Mouse (Mus musculus) midbrain, embryonic 12.5 days (tissue): Measurements from ENCODE around the gene 3110082I17Rik. TPM values are rescaled to one million over a fixed set of nuclear protein-coding genes. Genes with fewer than 3 reads are reported as not detected.

Source experiments
- ATAC-seq: fragments of 200-750 bp; cut with Nextera tagmentation; 2 replicates; pipeline ENCODE4 v1.8.0; 2017; ENCODE audit warnings: low read depth, moderate TSS enrichment, moderate library complexity; ENCODE audit not compliant: low FRiP score
- H3K27ac ChIP-seq: fragments of 300-500 bp; sonication (generic); replicated peaks from 2 replicates; pipeline ENCODE4 v1.5.1; 2016; ENCODE audit warnings: mild to moderate bottlenecking
- H3K27me3 ChIP-seq: fragments of 300-500 bp; sonication (generic); 2 replicates; pipeline ENCODE4 v1.6.1; 2016; ENCODE audit warnings: mild to moderate bottlenecking
- H3K36me3 ChIP-seq: fragments of 300-500 bp; sonication (generic); 2 replicates; pipeline ENCODE4 v1.6.1; 2016
- H3K4me1 ChIP-seq: fragments of 300-500 bp; sonication (generic); 2 replicates; pipeline ENCODE4 v1.6.1; 2016
- H3K4me2 ChIP-seq: fragments of 300-500 bp; sonication (generic); replicated peaks from 2 replicates; pipeline ENCODE4 v1.6.1; 2016; ENCODE audit warnings: mild to moderate bottlenecking, moderate library complexity
- H3K4me3 ChIP-seq: fragments of 300-500 bp; sonication (generic); 2 replicates; pipeline ENCODE4 v1.5.1; 2016; ENCODE audit warnings: mild to moderate bottlenecking
- H3K9ac ChIP-seq: fragments of 300-500 bp; sonication (generic); replicated peaks from 2 replicates; pipeline ENCODE4 v1.6.1; 2016; ENCODE audit warnings: mild to moderate bottlenecking, moderate library complexity
- H3K9me3 ChIP-seq: fragments of 300-500 bp; sonication (generic); 2 replicates; pipeline ENCODE4 v1.6.1; 2016; ENCODE audit warnings: mild to moderate bottlenecking
- WGBS: fragments of 180-500 bp; shearing (Covaris S2); methylation state at CpG from one replicate; pipeline ENCODE4 v1.1.7; 2016; 5-methylcytosine and 5-hydroxymethylcytosine counted together
- polyA plus RNA-seq: library from polyadenylated mRNA; unstranded; fragments of >200 nt; fragmentation: Nextera tagmentation; extraction: Ambion mirVana; gene quantifications from 2 replicates; pipeline ENCODE4 v1.2.1, GENCODE M21; 2016

3110082I17Rik gene
- polyA plus RNA-seq, 1 experiment from 2014 or later, result 29.3 TPM

DNA sequence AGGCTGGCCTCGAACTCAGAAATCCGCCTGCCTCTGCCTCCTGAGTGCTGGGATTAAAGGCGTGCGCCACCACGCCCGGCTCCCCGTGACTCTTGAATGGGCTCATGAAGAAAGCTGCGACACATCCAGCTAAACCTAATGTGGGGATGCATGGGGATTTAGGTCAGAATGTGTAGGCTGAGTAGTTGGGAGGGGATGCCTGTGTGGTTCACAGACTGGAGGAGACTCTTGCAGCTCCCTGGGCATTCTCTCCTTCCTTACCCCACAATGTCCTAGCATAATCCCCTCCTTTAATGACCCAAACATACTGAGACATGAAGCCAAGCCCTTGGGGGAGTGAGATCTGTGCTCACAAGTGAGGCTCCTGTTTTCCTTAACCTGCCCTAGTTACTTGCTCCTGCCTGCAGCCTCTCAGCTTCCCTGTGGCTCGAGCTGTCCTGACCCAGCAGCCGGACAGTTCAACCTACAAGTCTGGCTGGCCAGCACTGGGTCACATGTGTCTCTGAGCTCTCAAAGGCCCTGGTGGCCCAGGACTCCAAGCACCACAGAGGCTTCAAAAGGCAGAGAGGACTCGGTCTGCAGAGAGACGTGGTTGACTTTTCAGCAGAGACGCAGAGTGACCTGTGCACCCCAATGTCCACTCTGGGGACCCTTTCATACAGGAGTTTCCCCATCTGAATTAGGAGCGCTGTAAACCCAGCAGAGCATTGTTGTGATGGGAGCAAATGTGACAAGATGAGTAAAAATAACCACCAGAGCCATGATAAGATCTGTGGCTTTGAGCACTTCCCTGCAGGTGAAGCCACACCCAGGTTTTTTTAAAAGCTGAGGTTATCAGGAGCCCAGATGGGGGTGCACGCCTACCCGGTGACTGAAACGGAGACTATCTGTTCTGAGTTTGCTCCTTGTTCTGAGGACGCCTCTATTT lies 78.5 kb downstream of the 3110082I17Rik start:
- Histone ChIP-seq H3K9ac (no peak overlapping the region), H3K4me1 (peaks cover 24% of the 10 kb centered on the region), H3K27me3 (0 out of 2 replicates have a peak, but pooled peaks cover 4% of the 10 kb centered on the region), H3K4me2 (no peak overlapping the region), H3K4me3 (no peak overlapping the region), H3K36me3 (no peaks in the 10 kb centered on the region), H3K27ac (peak overlapping the region; percentile 58; the same call in 1 of the 2 replicates), H3K9me3 (no peaks in the 10 kb centered on the region)
- no peak for ATAC-seq
- 82% methylated on average over 18 of the region's 18 CpGs for WGBS

DNA sequence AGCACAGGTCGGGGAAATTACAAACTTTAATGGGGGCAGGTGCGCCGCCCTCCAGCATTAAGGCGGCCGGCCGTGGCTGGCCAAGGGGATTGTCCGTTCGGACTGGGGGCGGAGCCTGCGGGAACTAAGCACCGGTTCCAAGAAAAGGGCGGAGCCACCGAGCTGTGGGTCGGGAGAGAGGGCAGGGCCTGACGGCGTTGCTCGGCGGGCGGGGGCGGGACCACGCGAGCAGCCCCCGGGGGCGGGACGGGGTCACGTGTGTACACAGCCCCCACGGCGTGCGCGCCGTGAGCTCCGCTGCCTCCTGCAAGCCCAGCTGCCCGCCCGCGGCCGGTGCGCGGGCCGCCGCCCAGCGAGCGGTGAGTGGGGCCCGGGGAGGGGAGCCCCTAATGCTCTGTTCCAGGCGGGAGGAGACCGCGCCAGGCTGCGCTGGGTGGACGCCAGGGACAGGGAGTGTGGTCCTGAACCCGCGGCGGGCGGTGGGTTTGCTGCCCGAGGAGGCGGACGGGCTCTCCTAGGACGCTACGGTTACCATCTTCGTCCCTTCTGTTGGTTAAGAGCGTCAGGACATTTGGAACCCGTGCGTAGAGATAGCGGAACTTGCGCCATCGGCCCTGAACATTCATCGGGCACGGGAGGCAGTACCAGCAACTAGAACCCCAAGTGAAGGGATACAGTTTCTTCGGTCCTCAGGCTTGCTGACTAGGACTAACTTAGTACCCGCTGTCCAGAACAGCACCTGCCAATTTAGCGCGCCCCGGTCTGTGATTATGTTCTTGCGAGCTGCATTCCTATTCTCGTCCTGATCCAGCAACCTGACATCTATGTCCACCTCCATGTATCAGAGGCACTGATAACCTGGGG lies 79.7 kb downstream of the 3110082I17Rik start:
- no peaks in the 10 kb centered on the region for H3K9me3 ChIP-seq
- ATAC-seq, result peak; percentile 87
- H3K36me3 ChIP-seq, result no peaks in the 10 kb centered on the region
- no peak overlapping the region; the same call in 1 of the 2 replicates for H3K27ac ChIP-seq
- peak overlapping the region; percentile 61 for H3K4me3 ChIP-seq
- 2% methylated on average over 72 of the region's 73 CpGs for WGBS
- H3K4me1 ChIP-seq, result peaks cover 24% of the 10 kb centered on the region
- H3K27me3 ChIP-seq, result 0 out of 2 replicates have a peak, but pooled peaks cover 4% of the 10 kb centered on the region
- H3K4me2 ChIP-seq, result peak overlapping the region; percentile 89
- H3K9ac ChIP-seq, result peak overlapping the region; percentile 59

DNA sequence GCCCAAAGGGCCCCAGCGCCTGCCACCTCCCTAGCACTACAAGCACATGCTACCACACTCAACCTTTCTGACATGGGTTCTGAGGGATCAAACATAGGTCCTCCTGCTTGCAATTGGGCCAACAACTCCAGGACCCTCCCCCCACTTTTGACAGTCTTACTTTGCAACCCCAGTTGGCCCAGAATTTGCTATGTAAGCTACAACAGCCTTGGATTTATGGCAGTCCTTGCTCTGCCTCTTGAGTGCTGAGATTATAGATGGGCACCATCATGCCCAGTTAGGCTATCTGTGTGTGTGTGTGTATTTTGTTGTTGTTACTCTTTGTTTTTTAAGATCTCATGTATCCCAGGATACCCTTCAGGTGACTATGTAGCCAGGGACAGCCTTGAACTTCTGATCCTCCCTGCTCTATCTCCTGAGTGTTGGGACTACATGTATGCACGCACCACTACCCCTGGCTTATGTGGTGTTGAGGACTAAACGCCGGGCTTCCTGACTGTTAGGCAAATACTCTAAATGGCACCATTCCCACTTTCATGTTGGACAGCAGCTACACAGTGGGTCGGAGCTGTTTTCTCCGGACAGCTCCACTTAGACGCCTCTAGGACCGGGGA lies 80.4 kb downstream of the 3110082I17Rik start:
- H3K27ac ChIP-seq, result no peak overlapping the region; the same call in 1 of the 2 replicates
- H3K4me1 ChIP-seq, result peaks cover 23% of the 10 kb centered on the region
- peak overlapping the region; percentile 59 for H3K9ac ChIP-seq
- no peak; the same call in 1 of the 2 replicates for ATAC-seq
- H3K36me3 ChIP-seq, result no peaks in the 10 kb centered on the region
- peak overlapping the region; percentile 89 for H3K4me2 ChIP-seq
- WGBS, result 26% methylated on average over 8 of the region's 8 CpGs
- H3K9me3 ChIP-seq, result no peaks in the 10 kb centered on the region
- peak overlapping the region; percentile 61 for H3K4me3 ChIP-seq
- H3K27me3 ChIP-seq, result 0 out of 2 replicates have a peak, but pooled peaks cover 4% of the 10 kb centered on the region

DNA sequence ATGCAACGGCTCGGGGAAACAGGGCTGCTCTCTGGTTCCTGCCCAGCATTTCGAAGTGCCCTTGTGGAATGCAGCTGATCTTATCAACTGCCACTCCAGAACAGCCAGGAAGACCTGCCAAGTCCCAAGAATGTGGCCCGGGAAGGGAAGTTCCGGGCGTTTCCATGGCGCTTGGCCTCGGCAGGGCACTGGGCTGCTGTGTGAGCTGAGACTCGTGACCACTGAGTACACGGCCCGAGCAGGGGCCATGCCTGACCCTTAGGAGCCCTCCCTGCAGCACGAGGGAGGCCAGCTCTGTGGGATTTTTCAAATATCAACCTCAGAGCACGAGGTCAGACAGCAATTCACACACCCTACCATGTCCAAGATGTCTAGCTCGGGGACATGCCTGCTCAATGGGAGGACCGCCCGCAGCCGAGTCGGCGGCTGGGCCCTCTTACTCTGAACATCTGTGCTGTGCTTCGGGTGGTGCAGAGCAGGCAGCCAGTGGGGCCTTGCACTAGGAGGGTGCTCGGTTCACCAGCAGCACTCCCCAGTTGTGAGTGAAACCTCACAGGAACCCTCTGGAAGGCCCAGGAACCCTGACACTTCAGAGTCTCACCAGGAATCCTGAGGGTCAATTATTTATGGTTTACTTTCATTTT lies 81.2 kb downstream of the 3110082I17Rik start:
- H3K9me3 ChIP-seq, result no peaks in the 10 kb centered on the region
- ATAC-seq, result no peak

DNA sequence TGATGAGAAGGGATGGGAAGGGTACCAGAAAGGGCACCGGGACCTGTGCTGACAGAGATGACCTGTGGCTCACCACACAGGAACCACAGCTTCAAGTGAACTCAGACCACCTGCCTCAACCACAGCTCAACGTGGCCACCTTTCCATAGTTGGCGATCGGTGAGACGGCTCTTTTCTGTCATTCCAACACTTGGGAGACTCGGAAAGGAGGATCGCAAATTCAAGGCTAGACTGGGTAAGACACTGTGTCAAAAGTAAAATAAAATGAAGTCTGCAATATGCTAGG lies 82.1 kb downstream of the 3110082I17Rik start:
- Histone ChIP-seq H3K9ac (no peak overlapping the region), H3K4me1 (peaks cover 16% of the 10 kb centered on the region), H3K9me3 (no peaks in the 10 kb centered on the region), H3K27me3 (0 out of 2 replicates have a peak, but pooled peaks cover 4% of the 10 kb centered on the region), H3K4me2 (no peak overlapping the region), H3K27ac (no peak overlapping the region), H3K36me3 (no peaks in the 10 kb centered on the region), H3K4me3 (no peak overlapping the region)
- 93% methylated on average over 7 of the region's 7 CpGs for WGBS
- no peak for ATAC-seq

More for the DNA sequence above, 81.2 kb downstream of the 3110082I17Rik start:
- no peak overlapping the region for H3K9ac ChIP-seq
- peak overlapping the region; percentile 2; the same call in 1 of the 2 replicates for H3K27ac ChIP-seq
- no peak overlapping the region for H3K4me3 ChIP-seq
- no peaks in the 10 kb centered on the region for H3K36me3 ChIP-seq
- peaks cover 18% of the 10 kb centered on the region for H3K4me1 ChIP-seq
- 55% methylated on average over 21 of the region's 21 CpGs for WGBS
- no peak overlapping the region for H3K4me2 ChIP-seq
- H3K27me3 ChIP-seq, result 0 out of 2 replicates have a peak, but pooled peaks cover 4% of the 10 kb centered on the region

DNA sequence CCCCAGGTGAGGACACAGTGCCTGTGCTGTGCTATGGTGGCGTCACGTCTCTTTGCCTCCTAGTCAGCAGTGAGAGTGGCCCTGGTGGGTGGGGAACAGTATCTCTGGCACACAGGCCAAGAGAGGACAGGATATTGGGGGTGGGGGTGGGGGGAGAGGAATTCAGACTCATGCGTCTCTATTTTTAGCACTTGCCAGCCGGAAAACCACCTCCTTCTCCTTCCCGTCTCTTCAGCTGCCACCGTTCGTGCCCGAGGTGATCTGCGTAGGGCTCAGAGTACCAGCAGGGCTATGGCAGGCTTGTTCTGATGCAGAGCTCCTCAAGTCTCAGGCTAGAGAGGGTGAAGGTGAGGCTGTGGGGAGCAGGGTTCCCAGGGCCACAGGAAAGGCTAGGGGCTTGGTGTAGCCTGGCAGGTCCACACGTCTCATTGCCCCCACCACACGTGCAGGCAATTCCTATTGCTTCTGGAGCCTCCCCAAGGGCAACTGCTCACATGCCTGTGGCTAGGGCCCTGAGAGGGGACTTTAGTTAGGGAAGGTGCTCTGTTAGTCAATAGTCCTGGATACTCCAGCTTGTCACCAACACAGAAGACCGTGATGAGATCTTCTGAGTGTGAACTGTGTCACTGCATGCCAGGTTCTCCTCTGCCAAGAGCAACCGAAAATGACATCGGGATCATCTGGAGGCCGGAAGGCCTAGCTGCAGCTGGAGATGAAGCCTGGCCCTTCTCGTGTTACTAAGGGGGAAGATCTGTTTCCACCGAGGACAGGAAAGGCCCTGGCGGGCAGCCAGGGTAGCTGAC lies 82.7 kb downstream of the 3110082I17Rik start, which contains the start of gene Gpr146:
Gpr146 (plus strand) TSS at position 230 of the 803 bp plus-strand sequence.
- Histone ChIP-seq H3K4me2 (no peak within 1 kb of the TSS), H3K4me3 (no peak within 1 kb of the TSS), H3K27ac (no peak within 1 kb of the TSS), H3K27me3 (0 out of 2 replicates have a peak, but pooled peaks cover 4% of the 10 kb centered on the region), H3K36me3 (no peaks in the 10 kb centered on the region), H3K4me1 (peaks cover 16% of the 10 kb centered on the region), H3K9ac (peak within 1 kb of the TSS; percentile 34; the same call in 1 of the 2 replicates), H3K9me3 (no peaks in the 10 kb centered on the region)
- 87% methylated on average over 18 of the region's 18 CpGs for WGBS
- no peak for ATAC-seq

DNA sequence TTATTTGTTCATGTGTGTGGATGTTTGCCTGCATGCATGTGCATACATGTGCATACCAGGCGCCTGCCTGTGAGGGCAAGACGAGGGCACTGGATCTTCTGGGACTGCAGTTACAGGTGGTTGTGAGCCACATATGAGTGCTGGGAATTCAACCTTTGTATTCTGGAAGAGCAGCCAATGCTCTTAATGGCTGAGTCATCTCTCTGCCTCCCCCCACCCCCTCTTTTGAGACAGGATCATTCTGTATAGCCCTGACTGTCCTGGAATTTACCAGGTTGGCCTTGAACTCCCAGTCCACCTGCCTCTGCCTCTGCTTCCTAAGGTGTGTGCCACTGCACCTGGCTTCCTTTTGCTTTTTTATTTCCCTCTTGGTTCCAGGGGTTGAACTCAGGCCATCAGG lies 85.5 kb downstream of the 3110082I17Rik start:
- H3K4me3 ChIP-seq, result no peak overlapping the region
- no peak for ATAC-seq
- H3K36me3 ChIP-seq, result no peaks in the 10 kb centered on the region
- WGBS, result 79% methylated on average over 2 of the region's 2 CpGs
- H3K4me2 ChIP-seq, result no peak overlapping the region
- H3K27ac ChIP-seq, result no peak overlapping the region
- peaks cover 20% of the 10 kb centered on the region; the same call in 1 of the 2 replicates for H3K4me1 ChIP-seq
- no peak overlapping the region for H3K9ac ChIP-seq
- H3K27me3 ChIP-seq, result no peaks in the 10 kb centered on the region
- H3K9me3 ChIP-seq, result no peaks in the 10 kb centered on the region

DNA sequence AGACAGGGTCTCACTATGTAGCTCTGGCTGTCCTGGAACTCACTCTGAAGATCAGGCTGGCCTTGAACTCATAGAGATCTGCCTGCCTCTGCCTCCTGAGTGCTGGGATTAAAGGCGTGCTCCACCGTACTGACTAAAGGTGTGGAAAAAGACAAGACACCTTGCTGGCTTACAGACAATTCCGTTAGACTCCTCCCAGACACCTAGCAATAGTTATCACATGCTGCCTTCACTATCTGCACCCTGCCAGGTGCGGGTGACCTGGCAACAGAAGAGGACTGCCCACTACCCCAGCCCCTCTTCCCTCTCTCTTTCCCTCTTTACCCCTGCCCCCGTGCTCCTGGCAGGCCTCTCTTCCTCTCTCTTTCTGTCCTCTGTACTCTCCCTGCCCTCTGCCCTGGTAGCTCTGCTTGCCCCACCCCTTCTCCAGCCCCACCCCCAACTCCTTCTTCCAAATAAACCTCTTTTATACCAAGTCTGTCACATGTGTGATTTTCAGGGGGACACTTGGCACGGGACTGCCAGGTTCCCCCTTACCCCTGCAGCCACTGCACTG lies 86.4 kb downstream of the 3110082I17Rik start:
- no peak overlapping the region for H3K4me3 ChIP-seq
- no peak overlapping the region for H3K27ac ChIP-seq
- H3K4me2 ChIP-seq, result no peak overlapping the region
- H3K36me3 ChIP-seq, result no peaks in the 10 kb centered on the region
- H3K27me3 ChIP-seq, result no peaks in the 10 kb centered on the region
- no peak for ATAC-seq
- peaks cover 18% of the 10 kb centered on the region; the same call in 1 of the 2 replicates for H3K4me1 ChIP-seq
- H3K9ac ChIP-seq, result no peak overlapping the region
- H3K9me3 ChIP-seq, result no peaks in the 10 kb centered on the region
- 85% methylated on average over 6 of the region's 6 CpGs for WGBS

DNA sequence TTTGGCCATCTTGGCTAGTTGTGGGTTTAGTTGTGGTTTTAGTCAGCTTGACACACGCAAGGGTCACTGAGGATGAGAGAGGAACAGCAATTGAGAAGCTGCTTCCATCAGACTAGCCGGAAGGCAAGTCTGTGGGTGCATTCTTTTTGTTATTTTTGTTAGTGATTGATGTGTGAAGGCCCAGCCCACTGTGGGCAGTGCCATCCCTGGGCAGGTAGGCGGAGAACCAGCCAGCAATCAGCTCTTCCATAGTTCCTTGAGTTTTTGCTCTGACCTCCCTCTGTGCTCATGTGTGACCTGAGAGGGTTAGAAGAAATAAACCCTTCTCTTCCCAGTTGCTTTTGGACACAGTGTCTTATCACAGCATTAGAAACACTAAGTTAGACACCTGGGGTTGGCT lies 87.2 kb downstream of the 3110082I17Rik start:
- H3K27ac ChIP-seq, result no peak overlapping the region
- H3K4me3 ChIP-seq, result no peak overlapping the region
- peaks cover 18% of the 10 kb centered on the region; the same call in 1 of the 2 replicates for H3K4me1 ChIP-seq

DNA sequence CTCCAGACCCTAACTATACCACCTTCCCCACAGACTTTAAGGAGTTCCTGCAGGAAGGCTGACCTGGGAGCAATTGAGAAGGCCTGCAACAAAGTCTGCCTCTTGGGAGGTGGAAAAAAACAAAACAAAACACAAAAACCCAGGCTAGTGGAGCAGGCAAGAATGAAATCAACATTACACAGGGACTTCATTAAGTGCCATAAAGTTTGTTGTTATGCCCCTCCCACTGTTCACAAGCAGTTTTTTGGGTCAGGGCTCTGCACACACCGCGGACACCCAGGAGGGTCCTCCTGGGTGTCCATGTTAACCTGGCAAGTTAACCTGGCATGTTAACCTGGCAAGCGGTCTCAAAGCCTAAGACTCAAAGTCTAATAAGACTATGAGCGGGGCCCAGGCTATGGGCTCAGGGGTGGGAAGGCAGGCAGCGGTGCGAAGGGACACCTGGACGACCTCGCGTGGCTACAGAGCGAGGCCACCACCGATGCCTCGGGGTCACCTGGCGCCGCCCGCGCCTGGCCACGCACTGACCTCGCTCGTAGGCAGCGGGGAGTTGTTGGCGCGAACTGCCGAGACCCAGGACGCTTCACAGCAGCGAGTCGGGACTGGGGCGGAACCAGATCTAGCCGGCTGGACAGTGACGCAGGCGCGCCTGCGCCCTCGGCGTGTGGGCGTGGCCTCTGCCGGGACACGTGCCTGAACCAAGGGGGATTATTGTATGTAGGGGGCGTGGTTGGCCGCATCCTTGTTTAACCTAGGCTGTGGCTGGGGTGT lies 88.5 kb downstream of the 3110082I17Rik start:
- H3K4me1 ChIP-seq, result peaks cover 18% of the 10 kb centered on the region; the same call in 1 of the 2 replicates
- peak overlapping the region; percentile 83 for H3K9ac ChIP-seq
- no peaks in the 10 kb centered on the region for H3K36me3 ChIP-seq
- H3K4me2 ChIP-seq, result peak overlapping the region; percentile 87
- peak; percentile 92 for ATAC-seq
- 2% methylated on average over 39 of the region's 39 CpGs for WGBS
- no peaks in the 10 kb centered on the region for H3K27me3 ChIP-seq
- H3K27ac ChIP-seq, result peak overlapping the region; percentile 69; the same call in 1 of the 2 replicates
- H3K4me3 ChIP-seq, result peak overlapping the region; percentile 66
- H3K9me3 ChIP-seq, result no peaks in the 10 kb centered on the region

More for the DNA sequence above, 87.2 kb downstream of the 3110082I17Rik start:
- Histone ChIP-seq H3K9ac (no peak overlapping the region), H3K36me3 (no peaks in the 10 kb centered on the region), H3K9me3 (no peaks in the 10 kb centered on the region), H3K27me3 (no peaks in the 10 kb centered on the region), H3K4me2 (no peak overlapping the region)
- WGBS, result 81% methylated on average over 3 of the region's 3 CpGs
- no peak for ATAC-seq
